Mouse (Mus musculus): ENCODE data around the gene Olfr119. TPM values are rescaled to one million over a fixed set of nuclear protein-coding genes. Genes with fewer than 3 reads are reported as not detected.

Olfr119 gene
- polyA plus RNA-seq (2014; fragmentation: Illumina TruSeq; extraction: RNeasy Lipid Tissue Mini Kit (QIAGEN cat#74804); ENCODE audit: low read depth, low replicate concordance), result not detected

GRCm38 (mm10) chr17:37696264-37696663 is at the start of gene Olfr119:
TSS of gene Olfr119 (plus strand) at chr17:37696564.

DNA sequence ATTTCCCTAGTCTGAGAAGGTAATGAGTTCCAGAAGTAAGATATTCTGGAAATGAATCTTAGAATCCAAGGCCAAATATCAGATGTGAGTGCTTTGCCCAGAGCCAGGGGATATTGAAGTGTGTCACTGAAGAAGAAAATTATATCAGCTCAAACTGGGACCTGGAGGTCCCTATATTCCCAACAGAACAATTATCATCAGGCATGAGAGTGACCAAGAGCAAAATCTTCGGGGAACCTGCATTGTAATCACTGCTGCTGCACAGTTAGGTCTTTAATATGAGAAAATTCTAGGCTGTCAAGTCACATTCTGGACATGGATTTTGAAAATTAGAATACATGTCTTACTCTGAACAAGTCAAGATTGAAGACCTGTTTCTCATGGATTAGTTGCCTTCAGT is 32.7 kb upstream of the Olfr119 start, which contains the start of gene Olfr117:
Gene Olfr117, minus strand, starts transcription at position 101 of the 400 bp plus-strand sequence.

DNA sequence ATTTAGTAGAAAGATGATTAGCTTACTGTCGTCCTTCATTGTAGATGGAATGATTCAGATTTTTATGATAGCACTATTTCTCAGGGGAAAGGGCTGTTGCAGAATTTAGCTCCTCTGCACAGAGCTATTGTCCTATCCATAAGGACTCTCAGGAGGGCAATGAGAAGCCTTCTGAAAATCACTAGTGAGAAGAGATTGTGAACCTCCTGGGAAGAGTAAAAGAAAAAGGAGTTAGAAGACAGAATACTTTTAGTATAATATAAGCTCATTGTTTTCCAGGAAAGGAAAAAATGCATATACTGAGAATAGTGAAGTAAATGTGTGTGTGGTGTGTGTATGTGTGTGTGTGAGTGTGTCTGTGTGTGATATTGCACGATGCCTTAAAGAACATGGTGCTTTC is 29.7 kb upstream of the Olfr119 start, which contains the start of gene Olfr118:
Gene Olfr118, plus strand, starts transcription at position 301 of the 400 bp plus-strand sequence.

DNA sequence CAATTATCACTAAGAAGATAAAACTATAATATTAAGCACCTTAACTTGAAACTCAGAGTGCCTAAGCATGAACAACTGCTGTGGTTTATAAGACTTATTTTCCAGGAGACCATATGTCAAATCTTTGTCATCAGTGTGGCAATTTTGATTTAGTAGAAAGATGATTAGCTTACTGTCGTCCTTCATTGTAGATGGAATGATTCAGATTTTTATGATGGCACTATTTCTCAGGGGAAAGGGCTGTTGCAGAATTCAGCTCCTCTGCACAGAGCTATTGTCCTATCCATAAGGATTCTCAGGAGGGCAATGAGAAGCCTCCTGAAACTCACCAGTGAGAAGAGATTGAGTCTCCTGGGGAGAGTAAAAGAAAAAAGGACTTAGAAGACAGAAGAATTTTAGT is 25.1 kb downstream of the Olfr119 start, which contains the start of gene Olfr120:
Gene Olfr120, plus strand, starts transcription at position 301 of the 400 bp plus-strand sequence.

Other genes with a start within 250 kb of the Olfr119 start
- gene Olfr109, start 237.6 kb upstream of the Olfr119 start, polyA plus RNA-seq (2014; fragmentation: Illumina TruSeq; extraction: RNeasy Lipid Tissue Mini Kit (QIAGEN cat#74804); ENCODE audit: low read depth, low replicate concordance), result not detected
- 0.52 TPM for gene H2-M2, start 213.0 kb upstream of the Olfr119 start, polyA plus RNA-seq (2014; fragmentation: Illumina TruSeq; extraction: RNeasy Lipid Tissue Mini Kit (QIAGEN cat#74804); ENCODE audit: low read depth, low replicate concordance)
- gene Olfr110, start 204.1 kb upstream of the Olfr119 start, polyA plus RNA-seq (2014; fragmentation: Illumina TruSeq; extraction: RNeasy Lipid Tissue Mini Kit (QIAGEN cat#74804); ENCODE audit: low read depth, low replicate concordance), result not detected
- gene Olfr111, start 188.5 kb upstream of the Olfr119 start, polyA plus RNA-seq (2014; fragmentation: Illumina TruSeq; extraction: RNeasy Lipid Tissue Mini Kit (QIAGEN cat#74804); ENCODE audit: low read depth, low replicate concordance), result not detected
- not detected for gene Olfr112, start 127.1 kb upstream of the Olfr119 start, polyA plus RNA-seq (2014; fragmentation: Illumina TruSeq; extraction: RNeasy Lipid Tissue Mini Kit (QIAGEN cat#74804); ENCODE audit: low read depth, low replicate concordance)
- gene Olfr113, start 118.9 kb upstream of the Olfr119 start, polyA plus RNA-seq (2014; fragmentation: Illumina TruSeq; extraction: RNeasy Lipid Tissue Mini Kit (QIAGEN cat#74804); ENCODE audit: low read depth, low replicate concordance), result not detected
- not detected for gene Olfr114, start 103.8 kb upstream of the Olfr119 start, polyA plus RNA-seq (2014; fragmentation: Illumina TruSeq; extraction: RNeasy Lipid Tissue Mini Kit (QIAGEN cat#74804); ENCODE audit: low read depth, low replicate concordance)
- not detected for gene Olfr115, start 69.5 kb upstream of the Olfr119 start, polyA plus RNA-seq (2014; fragmentation: Illumina TruSeq; extraction: RNeasy Lipid Tissue Mini Kit (QIAGEN cat#74804); ENCODE audit: low read depth, low replicate concordance)
- not detected for gene Olfr116, start 69.4 kb upstream of the Olfr119 start, polyA plus RNA-seq (2014; fragmentation: Illumina TruSeq; extraction: RNeasy Lipid Tissue Mini Kit (QIAGEN cat#74804); ENCODE audit: low read depth, low replicate concordance)
- gene Olfr117, start 32.8 kb upstream of the Olfr119 start, polyA plus RNA-seq (2014; fragmentation: Illumina TruSeq; extraction: RNeasy Lipid Tissue Mini Kit (QIAGEN cat#74804); ENCODE audit: low read depth, low replicate concordance), result not detected
- gene Olfr118, start 29.6 kb upstream of the Olfr119 start, polyA plus RNA-seq (2014; fragmentation: Illumina TruSeq; extraction: RNeasy Lipid Tissue Mini Kit (QIAGEN cat#74804); ENCODE audit: low read depth, low replicate concordance), result not detected
- not detected for gene Olfr120, start 25.2 kb downstream of the Olfr119 start, polyA plus RNA-seq (2014; fragmentation: Illumina TruSeq; extraction: RNeasy Lipid Tissue Mini Kit (QIAGEN cat#74804); ENCODE audit: low read depth, low replicate concordance)
- gene Olfr121, start 52.3 kb downstream of the Olfr119 start, polyA plus RNA-seq (2014; fragmentation: Illumina TruSeq; extraction: RNeasy Lipid Tissue Mini Kit (QIAGEN cat#74804); ENCODE audit: low read depth, low replicate concordance), result not detected
- not detected for gene Olfr122, start 72.0 kb downstream of the Olfr119 start, polyA plus RNA-seq (2014; fragmentation: Illumina TruSeq; extraction: RNeasy Lipid Tissue Mini Kit (QIAGEN cat#74804); ENCODE audit: low read depth, low replicate concordance)
- gene Olfr123, start 97.0 kb downstream of the Olfr119 start, polyA plus RNA-seq (2014; fragmentation: Illumina TruSeq; extraction: RNeasy Lipid Tissue Mini Kit (QIAGEN cat#74804); ENCODE audit: low read depth, low replicate concordance), result not detected
- not detected for gene Olfr124, start 103.3 kb downstream of the Olfr119 start, polyA plus RNA-seq (2014; fragmentation: Illumina TruSeq; extraction: RNeasy Lipid Tissue Mini Kit (QIAGEN cat#74804); ENCODE audit: low read depth, low replicate concordance)
- gene Olfr125, start 136.4 kb downstream of the Olfr119 start, polyA plus RNA-seq (2014; fragmentation: Illumina TruSeq; extraction: RNeasy Lipid Tissue Mini Kit (QIAGEN cat#74804); ENCODE audit: low read depth, low replicate concordance), result not detected
- not detected for gene Olfr126, start 150.9 kb downstream of the Olfr119 start, polyA plus RNA-seq (2014; fragmentation: Illumina TruSeq; extraction: RNeasy Lipid Tissue Mini Kit (QIAGEN cat#74804); ENCODE audit: low read depth, low replicate concordance)
- not detected for gene Olfr127, start 203.9 kb downstream of the Olfr119 start, polyA plus RNA-seq (2014; fragmentation: Illumina TruSeq; extraction: RNeasy Lipid Tissue Mini Kit (QIAGEN cat#74804); ENCODE audit: low read depth, low replicate concordance)
- gene Olfr128, start 224.0 kb downstream of the Olfr119 start, polyA plus RNA-seq (2014; fragmentation: Illumina TruSeq; extraction: RNeasy Lipid Tissue Mini Kit (QIAGEN cat#74804); ENCODE audit: low read depth, low replicate concordance), result not detected

Data from adrenal gland, adult 10 weeks (tissue).